Mouse (Mus musculus) Patski (cell line): ENCODE measurements around the gene Bend4. TPM values are rescaled to one million over a fixed set of nuclear protein-coding genes. Genes with fewer than 3 reads are reported as not detected.

Experiments used
- ATAC-seq: fragments of 100-300 bp; one replicate; pipeline ENCODE4 v1.8.0; 2021
- CTCF ChIA-PET: fragments of 350-600 bp; sonication (Branson Sonifier 250); formaldehyde crosslinking; loops from one replicate; lab custom pipeline; 2022; ENCODE audit warnings: inconsistent platforms; lab: Charles Lee
- POLR2A ChIA-PET: fragments of 350-600 bp; sonication (Branson Sonifier 250); formaldehyde crosslinking; loops from one replicate; lab custom pipeline; 2022; ENCODE audit warnings: antibody characterized with exemption, inconsistent platforms; lab: Charles Lee
- DNase-seq: peaks from one replicate; pipeline ENCODE4 v3.0.0-alpha.2; 2011; ENCODE audit warnings: low read depth, low spot score
- H3K27me3 ChIP-seq: fragments of 371-371 bp; one replicate; pipeline ENCODE4 v1.5.1; 2021
- CTCF ChIP-seq: fragments of 100-300 bp; IDR thresholded peaks from one replicate; pipeline ENCODE4 v1.5.1; 2021
- in situ Hi-C: fragments of 300-500 bp; cut with MboI; formaldehyde crosslinking; loops from 3 replicates; pipeline ENCODE4 v1.11.1; 2018; ENCODE audit warnings: low pct_unique_long_range_greater_than_20kb, mixed read lengths
- polyA plus RNA-seq: library from polyadenylated mRNA; unstranded; gene quantifications from one replicate; pipeline ENCODE4 v1.2.3, GENCODE M21; 2021

Bend4 gene
- polyA plus RNA-seq, 1 experiment from 2014 or later, result 1.1 TPM

GRCm38 (mm10) chr5:67419407-67419806 lies 8.7 kb downstream of the Bend4 start:
- ATAC-seq, result no peak
- no peak for DNase-seq
- CTCF ChIA-PET, result no interaction called here
- TF ChIP-seq CTCF, result no peak
- in situ Hi-C loops, result no loop called here
- POLR2A ChIA-PET, result no interaction called here
- H3K27me3 ChIP-seq, result no peaks in the 10 kb centered on the region

- ChIA-PET CTCF (no interaction called here), POLR2A (interaction anchor here (0.6 kb wide), 1 partner anchor 34 kb away, joined by 3 read pairs; no protein-coding TSS in a partner anchor)
- ATAC-seq (no peak), DNase-seq (no peak)
- peaks cover 12% of the 10 kb centered on the region for H3K27me3 ChIP-seq
- no peak for TF ChIP-seq CTCF
- in situ Hi-C loops, result no loop called here
These were observed 16.6 kb downstream of the Bend4 start for GRCm38 (mm10) chr5:67411475-67411874.

DNA sequence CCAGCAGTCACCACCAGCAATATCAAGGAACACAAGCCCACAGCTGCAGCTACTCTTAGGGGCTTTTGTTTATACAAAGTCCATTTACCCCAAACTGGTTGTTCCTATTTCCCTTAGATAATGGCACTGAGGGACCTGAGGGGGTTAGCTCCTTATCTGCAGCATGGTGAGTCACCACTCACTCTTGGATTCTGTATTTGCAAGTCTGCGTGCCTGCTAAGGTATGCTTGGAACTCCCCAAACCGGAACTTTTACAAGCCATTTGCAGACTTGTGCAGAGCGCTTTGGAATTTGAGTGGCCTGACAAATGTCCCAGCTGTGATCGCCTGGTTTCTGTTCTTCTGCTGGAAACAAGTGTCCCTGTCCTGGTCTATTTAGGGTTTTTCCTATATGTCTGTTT lies 17.7 kb downstream of the Bend4 start:
- TF ChIP-seq CTCF, result no peak
- ATAC-seq (no peak), DNase-seq (no peak)
- H3K27me3 ChIP-seq, result peaks cover 17% of the 10 kb centered on the region
- CTCF ChIA-PET, result no interaction called here
- POLR2A ChIA-PET, result no interaction called here
- in situ Hi-C loops, result no loop called here

DNA sequence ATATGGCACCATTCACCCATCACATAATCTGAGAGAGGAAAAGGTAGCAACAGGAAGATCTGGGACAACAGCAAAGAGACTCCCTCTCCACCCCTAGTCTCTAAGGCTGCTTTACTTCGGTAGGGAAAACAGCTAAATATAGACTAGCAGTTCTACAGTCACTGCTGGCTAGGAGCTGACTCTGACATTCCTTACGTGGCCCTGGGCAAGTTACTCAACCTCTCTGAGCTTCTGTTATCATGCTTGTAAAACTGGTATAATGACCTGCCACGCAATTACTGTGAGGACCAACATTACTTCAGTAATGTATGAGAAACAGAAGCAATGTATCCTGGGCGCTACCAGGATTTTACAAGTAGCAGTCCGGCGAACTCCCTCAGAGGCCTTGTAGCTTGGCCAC lies 19.7 kb downstream of the Bend4 start:
- CTCF ChIA-PET, result interaction anchor here (1.2 kb wide), 1 partner anchor 10 kb away, joined by 3 read pairs; no protein-coding TSS in a partner anchor
- in situ Hi-C loops, result no loop called here
- no peak for TF ChIP-seq CTCF
- ATAC-seq (no peak), DNase-seq (no peak)
- POLR2A ChIA-PET, result no interaction called here
- peaks cover 19% of the 10 kb centered on the region for H3K27me3 ChIP-seq

GRCm38 (mm10) chr5:67404919-67405318 lies 23.2 kb downstream of the Bend4 start:
- ATAC-seq, result no peak
- in situ Hi-C loops, result no loop called here

GRCm38 (mm10) chr5:67404380-67404779 lies 23.7 kb downstream of the Bend4 start:
- no peak for ATAC-seq

More at GRCm38 (mm10) chr5:67404919-67405318, 23.2 kb downstream of the Bend4 start:
- CTCF ChIA-PET, result no interaction called here
- no peak for DNase-seq
- POLR2A ChIA-PET, result interaction anchor here (0.5 kb wide), 1 partner anchor 232 kb away, joined by 3 read pairs; no protein-coding TSS in a partner anchor
- TF ChIP-seq CTCF, result no peak
- H3K27me3 ChIP-seq, result peaks cover 26% of the 10 kb centered on the region

GRCm38 (mm10) chr5:67401612-67402011 lies 26.5 kb downstream of the Bend4 start:
- ATAC-seq, result no peak
- H3K27me3 ChIP-seq, result peaks cover 31% of the 10 kb centered on the region
- CTCF ChIA-PET, result interaction anchor here (0.6 kb wide), 1 partner anchor 9 kb away, joined by 3 read pairs; no protein-coding TSS in a partner anchor
- no peak for TF ChIP-seq CTCF
- DNase-seq, result no peak
- in situ Hi-C loops, result no loop called here
- POLR2A ChIA-PET, result interaction anchor here (0.5 kb wide), 1 partner anchor 8 kb away, joined by 3 read pairs; no protein-coding TSS in a partner anchor

More at GRCm38 (mm10) chr5:67404380-67404779, 23.7 kb downstream of the Bend4 start:
- no peak for TF ChIP-seq CTCF
- ChIA-PET CTCF (no interaction called here), POLR2A (no interaction called here)
- H3K27me3 ChIP-seq, result peaks cover 22% of the 10 kb centered on the region
- in situ Hi-C loops, result no loop called here
- no peak for DNase-seq

DNA sequence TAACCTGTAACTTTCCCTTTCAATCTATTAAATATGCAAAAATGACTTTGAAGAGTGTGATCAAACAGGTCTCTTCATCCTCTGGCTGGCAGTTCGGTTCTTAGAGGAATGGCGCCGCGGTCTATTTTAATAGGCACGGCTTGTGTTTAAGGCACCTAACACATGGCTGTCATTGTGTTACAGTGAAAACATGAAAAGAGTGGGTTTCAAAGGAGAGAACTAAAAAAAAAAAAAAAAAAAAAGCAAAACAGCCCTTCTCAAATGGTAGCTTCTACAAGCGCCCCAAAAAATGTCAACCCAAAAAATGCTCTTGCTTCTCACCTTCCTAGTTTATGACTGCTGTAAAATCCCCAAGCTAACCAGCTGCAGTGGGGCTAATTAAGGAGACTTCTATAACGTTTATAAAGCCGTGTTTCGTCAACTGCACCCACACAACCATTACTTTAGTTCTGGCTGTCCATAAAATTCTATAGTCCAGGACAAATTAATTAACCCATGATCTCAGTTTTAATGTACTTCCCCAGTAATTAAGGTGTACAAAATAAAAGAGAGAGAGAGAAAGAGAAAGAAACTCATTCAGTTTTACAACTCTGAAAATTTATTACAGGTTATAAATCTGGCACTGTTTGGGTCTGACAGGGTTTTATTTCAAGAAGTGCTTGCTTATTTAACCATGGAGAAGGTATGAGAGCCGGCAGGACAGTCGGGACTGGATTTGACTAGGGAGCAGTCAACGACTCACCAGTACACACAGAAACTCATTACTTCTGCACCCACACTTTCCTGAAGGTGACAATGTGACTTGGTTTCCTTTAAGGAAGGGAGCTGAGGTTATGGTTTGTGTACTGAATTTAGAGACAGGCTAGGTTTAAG lies 27.3 kb downstream of the Bend4 start:
- no peak for DNase-seq
- ATAC-seq, result no peak
- peaks cover 25% of the 10 kb centered on the region for H3K27me3 ChIP-seq
- in situ Hi-C loops, result no loop called here
- ChIA-PET POLR2A (no interaction called here), CTCF (no interaction called here)
- no peak for TF ChIP-seq CTCF

GRCm38 (mm10) chr5:67399876-67400607 lies 28.1 kb downstream of the Bend4 start:
- ChIA-PET POLR2A (no interaction called here), CTCF (no interaction called here)
- ATAC-seq (no peak), DNase-seq (no peak)
- TF ChIP-seq CTCF, result no peak
- in situ Hi-C loops, result no loop called here
- peaks cover 26% of the 10 kb centered on the region for H3K27me3 ChIP-seq

DNA sequence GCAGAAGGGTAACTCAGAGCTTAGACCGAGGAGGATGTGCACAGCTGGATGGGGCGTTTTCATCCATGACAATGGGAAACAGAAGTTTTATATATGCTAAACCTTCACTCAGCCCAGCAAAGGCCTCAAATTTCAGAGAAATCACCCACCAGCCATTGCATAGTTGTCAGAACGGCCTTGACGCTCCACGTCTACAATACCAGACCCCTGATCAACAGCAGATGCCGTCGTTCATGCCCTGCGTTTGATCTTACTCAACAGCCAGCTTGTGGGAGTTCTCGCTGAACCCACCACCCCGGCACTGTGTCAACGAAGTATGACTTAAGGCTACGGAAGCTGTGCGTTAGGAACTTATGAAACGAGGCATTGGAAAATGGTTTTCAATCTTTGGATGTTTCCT lies 30.9 kb downstream of the Bend4 start:
- ChIA-PET CTCF (interaction anchor here (1.3 to 1.9 kb wide), 2 partner anchors 16 to 164 kb away, joined by 3 to 4 read pairs; no protein-coding TSS in a partner anchor), POLR2A (no interaction called here)
- peaks cover 26% of the 10 kb centered on the region for H3K27me3 ChIP-seq
- in situ Hi-C loops, result no loop called here
- DNase-seq, result no peak
- no peak for ATAC-seq
- no peak for TF ChIP-seq CTCF
